Mouse (Mus musculus): ENCODE measurements at regions not wholly inside any gene's neighbourhood (a gene's known extent, or its start where the extent isn't known, plus 50 kb on each side); places are given as distances from the start of the nearest gene placed in this dataset.

DNA sequence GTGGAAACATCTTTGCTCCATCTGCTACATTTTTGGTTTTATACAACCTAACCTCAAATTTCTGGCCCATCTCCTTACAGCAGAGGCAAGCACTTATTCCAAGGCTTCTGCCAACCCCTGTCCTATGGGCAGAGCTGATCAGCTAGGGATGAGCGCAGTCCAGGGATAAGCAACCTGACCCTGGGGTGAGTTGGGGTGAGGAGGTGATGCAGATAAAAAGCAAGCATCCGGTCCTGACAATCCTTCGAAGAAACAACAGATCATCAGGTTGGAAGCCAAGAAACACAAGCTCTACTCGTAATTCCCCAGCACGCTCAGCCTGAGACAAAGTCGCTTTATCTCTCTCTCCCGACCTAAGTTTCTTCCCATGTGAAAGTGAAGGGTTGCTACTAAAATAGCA is 194.9 kb upstream of the Lyplal1 start:
- in situ Hi-C loops (cut with MboI, MseI) = no loop called here

DNA sequence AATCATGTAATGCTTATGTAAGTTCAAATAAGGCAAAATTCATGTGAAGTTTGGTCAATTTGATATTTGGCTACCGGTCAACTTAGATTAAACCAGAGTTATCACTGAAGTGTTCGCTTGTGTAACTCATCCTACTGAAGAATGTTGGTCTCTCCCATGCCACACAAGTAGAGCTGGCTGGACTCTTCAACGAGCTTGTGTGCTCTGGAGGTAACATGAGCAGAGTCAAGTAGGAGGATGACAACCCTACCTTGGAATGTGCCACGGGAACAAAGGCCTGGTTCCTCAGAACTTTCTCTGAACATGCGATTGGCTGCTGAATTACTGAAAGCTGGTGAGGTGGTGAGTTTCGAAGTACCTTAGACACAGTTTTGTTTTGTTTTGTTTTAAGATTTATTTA is 190.5 kb upstream of the Lyplal1 start:
- in situ Hi-C loops (cut with MboI, MseI) = no loop called here

DNA sequence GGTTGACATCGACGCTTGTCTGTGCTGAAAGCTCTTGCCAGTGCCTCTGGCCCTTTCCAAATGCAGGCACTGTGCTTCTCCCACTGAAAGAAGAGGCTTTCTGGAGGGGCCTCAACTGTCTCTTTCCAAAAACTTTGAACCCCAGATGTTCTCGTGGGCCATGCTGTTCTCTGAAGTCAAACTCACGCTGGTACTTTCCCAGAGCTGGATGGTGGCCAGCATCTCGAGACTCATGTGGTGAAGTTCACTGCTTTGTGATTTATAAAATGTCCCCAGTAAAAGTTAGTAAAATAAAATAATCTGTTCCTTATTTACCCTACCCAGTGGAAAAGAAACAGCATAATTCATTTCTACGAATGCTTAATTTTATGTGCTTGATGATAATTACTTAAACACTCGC is 180.4 kb upstream of the Lyplal1 start:
- in situ Hi-C loops (cut with MboI, MseI) = no loop called here

DNA sequence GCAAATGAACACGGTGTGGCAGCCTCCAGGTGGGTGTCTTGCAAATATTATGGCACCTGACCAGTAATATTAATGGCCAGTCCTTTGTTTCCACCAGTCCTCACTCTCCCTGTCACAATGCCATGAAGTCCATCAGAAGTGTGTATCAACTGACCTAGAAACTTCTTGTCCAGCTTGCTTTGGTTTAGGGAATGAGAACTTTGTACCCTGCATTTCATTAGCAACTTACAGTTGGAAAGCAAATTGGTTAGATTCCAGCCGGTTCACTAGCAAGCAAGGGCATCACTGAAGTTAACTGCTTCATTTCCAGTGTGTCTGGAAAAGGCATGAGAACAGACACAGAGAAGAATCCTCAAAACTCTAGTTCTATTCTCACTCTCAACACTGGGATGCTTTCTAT is 178.1 kb upstream of the Lyplal1 start:
- in situ Hi-C loops (cut with MboI, MseI) = no loop called here

DNA sequence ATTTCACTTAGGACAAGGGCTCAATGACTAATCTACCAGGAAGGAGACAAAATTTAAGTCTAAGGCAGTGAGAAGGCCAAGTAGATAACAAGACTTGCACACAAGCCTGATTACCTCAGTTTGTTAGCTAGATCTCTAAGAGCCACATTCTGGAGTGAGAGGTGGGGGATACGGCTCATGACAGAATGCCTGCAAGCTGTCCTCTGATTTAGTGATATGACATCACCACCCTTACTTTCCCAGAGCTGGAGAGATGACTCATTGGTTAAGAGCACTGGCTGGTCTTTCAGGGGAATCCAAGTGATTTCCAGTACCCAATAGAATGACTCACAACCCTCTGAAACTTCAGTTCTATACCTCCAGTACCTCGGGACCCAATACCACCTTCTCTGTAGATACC is 177.5 kb upstream of the Lyplal1 start:
- in situ Hi-C loops (cut with MboI, MseI) = no loop called here

DNA sequence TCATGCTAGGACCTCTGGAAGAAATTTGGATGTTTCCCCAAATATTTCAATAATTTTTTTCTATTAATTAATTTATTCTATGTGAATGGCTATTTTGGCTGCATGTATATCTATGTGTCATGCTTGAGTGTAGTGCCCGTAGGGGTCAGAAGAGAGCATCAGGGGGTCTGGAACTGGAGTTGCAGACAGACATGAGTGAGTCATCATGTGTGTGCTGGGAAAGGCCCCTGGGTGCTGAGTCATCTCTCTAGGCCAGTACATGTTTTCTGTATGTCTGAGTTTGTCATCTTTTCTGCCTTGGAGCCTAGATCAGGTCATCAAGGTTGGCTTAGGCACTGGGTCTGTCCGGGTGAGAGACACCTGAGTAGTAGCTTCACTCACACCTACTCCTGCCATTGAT is 172.0 kb upstream of the Lyplal1 start:
- in situ Hi-C loops (cut with MboI, MseI) = no loop called here

DNA sequence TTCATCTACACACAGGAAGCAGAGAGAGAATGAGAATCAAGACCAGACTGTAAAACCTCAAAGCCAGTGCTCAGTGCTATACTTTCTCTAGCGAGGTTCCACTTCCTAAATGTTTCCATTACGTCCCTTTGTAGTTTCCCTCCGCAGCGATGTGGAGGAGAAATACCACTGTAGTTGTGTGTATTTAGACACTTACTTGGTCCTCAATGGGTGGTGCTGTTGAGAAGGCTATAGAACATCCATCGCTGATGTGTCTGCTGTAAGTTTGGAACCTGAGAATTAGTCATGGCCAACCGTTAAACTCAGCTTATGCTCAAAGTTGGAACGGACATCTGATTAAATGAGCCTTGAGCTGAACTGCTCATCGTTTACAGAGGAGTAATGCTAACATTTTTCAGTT is 170.7 kb upstream of the Lyplal1 start:
- in situ Hi-C loops (cut with MboI, MseI) = no loop called here

DNA sequence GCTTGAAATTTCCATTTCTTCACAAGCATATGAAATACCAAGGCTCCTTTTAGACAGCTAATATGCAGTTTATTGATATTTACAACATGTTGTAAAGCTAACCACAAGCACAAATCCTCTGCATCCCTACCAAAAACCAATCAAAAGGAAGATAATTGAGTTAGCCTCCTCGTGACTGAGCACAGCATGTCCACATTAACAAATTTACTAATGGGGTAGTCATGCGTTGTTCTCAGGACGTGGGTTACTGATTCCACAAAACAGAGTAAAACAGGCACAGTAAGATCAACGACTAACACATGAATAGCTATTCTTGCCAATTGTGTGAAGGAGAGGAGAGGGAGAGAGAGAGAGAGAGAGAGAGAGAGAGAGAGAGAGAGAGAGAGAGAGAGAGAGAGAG is 169.3 kb upstream of the Lyplal1 start:
- in situ Hi-C loops (cut with MboI, MseI) = no loop called here

DNA sequence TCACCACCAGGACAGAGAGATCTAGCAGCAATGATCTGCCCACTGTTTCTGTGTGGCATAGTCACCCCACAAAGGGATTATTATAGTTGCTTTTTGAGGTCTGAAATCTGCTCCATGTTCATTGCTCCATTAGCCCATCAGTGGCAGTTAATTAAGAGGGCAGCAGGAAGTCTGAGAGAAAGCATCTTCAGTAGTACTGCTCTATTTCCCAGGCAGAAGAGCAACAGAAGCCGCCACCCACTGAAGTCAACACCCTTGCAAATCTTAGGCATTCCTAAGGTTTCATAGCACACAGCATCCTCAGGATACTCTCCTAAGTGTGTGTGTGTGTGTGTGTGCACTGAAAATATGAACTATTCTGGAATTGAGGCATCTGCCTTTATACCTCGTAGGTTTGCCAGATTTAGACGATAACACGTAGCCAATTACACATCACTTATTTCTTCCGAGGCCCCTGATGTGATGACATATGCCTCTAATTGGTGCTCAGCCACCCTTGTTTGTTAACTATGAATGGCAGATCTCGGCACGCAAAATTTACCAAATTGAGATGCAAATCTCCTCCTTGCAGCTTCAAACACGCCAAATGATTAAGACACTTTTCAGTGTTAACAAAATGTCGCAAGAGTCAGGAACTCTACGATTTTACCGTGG is 161.0 kb upstream of the Lyplal1 start:
- in situ Hi-C loops (cut with MboI, MseI) = no loop called here

DNA sequence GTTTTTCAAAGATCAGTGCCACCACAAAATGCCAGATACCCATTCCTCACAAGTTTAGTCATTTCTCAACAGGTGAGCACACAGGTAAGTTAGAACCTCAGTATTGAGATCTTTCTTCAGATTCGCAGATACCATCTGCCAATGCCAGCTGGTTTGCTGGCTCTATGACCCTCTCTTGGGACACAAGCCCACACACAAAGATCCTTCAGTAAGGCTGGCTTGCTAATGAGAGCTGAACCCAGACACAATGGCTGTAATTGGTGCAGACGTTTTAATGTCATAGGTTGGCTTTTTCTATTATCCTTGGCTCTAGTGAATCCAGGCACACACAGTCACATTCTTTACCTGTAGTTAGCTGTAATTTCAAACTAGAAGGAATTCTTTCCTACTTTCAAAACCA is 154.3 kb upstream of the Lyplal1 start:
- in situ Hi-C loops (cut with MboI, MseI) = no loop called here

DNA sequence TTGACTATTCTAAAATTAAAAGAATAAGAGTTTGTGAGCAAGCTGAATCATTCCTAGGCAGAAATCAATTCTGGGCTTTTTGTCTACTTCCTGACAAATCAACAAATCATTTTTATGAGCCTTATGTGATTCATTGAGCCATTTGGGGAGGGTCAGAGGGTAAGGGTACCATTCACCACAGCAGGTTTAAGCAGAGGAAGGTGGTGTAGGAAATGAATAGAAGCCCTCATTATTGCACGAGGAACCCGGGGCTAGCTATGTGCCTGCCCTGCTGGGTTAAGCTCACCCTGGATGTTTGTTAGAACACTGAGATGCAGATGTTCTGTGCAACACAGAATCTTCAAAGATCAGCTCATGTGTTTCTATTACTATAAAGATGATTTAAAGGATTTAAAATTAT is 150.2 kb upstream of the Lyplal1 start:
- in situ Hi-C loops (cut with MboI, MseI) = no loop called here

DNA sequence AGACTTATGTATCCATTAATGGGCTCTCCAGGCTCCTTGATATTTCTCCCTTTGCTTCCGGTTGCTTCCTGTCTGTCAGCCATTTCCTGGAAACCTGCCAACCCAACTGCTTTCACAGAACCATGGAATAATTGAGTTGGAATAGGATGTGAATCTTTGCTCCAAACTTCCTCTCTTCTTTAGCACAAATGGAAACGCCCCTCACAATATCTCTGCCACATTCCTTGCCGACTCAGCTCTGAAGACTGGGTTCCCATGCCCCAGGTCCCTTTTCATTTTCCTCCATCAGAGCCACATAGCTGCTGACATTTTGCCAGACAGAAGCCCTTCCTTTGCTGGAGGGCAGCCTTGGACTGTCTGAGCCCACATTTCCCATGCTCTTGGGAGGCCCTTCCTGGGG is 147.5 kb upstream of the Lyplal1 start:
- in situ Hi-C loops (cut with MboI, MseI) = no loop called here

DNA sequence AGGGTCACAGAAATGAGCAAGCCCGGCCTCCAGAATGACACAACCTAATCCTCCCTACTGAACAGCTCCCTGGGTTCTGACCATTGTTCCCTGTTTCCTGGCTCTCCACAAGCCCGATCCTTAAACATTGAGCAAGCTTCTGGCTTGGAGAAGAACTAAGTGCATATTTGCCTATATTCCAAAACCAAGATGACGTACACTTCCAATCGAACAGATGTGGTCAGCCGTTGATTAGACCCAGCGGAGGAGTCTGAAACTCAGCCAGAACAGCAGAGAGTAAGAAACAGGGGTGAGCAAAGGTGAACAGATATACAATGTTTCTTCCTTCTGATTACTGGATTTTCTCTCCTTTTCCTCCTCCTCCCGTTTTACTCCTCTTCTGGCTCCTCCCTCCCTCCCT is 146.8 kb upstream of the Lyplal1 start:
- in situ Hi-C loops (cut with MboI, MseI) = no loop called here

DNA sequence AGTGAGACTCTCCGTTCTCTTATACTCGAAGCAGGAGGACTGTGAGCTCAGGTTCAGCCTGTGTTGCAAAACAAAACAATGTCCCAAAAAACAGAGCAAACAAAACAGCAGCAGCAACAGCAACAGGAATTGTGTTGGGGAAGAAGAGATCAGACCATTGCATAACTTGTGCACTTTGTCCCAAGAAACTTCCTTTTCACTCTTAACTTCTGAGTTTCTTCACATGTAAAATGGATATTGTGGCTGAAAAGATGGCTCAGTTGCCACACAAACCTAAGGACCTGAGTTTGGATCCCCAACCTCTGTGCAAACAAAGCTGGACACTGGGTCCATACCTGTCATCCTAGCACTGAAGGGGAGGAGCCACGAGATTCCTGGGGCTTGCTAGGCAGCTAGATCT is 146.1 kb upstream of the Lyplal1 start:
- in situ Hi-C loops (cut with MboI, MseI) = no loop called here

DNA sequence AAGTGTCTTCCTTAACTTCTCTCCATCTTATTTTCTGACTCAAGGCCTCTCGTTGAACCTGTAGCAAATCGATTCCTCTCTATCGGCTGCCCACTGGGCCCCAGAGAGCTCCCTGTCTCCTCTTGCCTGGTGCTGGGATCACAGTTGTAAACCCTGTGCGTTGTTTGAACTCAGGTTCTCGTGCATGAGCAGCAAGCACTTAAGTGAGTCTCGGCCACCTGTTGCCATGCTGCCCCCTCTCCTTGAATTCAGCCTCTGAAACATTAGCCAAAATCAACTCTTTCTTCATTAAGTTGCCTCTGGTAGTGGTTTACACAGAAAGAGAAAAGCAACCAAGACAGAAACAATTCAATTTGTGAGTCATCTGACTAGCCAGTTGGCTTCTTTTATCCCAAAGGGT is 144.9 kb upstream of the Lyplal1 start:
- in situ Hi-C loops (cut with MboI, MseI) = no loop called here

DNA sequence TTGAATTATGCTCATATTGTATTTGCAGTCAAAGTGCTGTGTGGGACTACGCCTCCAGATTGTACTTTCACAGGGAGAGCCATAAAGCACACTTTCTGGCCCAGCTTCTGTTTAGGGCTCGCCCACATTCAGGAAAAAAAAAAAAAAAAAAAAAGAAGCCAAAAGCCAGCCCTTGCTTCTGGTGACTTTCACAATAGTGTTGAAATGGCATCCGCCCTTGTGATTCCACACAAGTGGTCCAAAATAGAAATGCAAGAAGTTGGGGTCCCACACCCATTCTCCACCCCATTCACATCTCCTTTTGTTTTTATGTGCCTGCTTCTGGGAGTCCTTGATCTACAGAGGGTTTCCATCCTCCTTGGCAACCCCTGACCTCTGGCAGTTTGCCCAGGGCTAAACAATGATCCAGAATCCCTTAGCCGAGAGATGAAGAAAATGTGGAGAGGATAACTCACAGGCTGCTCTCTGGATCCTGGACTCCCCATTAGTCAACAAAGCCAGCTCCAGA is 144.3 kb upstream of the Lyplal1 start:
- in situ Hi-C loops (cut with MboI, MseI) = no loop called here

DNA sequence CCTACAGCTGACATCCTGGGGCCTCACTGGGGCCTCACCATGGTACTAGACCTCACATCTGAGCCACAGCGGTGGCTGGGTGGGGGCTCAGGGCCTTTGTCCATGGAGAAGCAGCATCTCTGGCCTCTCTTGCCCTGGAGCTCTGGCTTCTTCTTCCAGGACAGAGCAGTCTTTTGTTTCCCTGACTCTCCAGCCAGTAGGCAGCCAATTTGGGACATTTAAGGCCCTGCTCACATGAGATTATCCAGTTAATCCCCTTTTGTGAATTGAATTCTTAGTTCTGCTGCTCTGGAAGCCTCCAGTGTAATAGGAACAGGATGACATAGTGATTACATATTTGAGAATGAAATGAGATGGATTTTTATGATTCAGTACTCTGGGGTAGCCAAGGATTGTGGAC is 140.5 kb upstream of the Lyplal1 start:
- in situ Hi-C loops (cut with MboI, MseI) = no loop called here

DNA sequence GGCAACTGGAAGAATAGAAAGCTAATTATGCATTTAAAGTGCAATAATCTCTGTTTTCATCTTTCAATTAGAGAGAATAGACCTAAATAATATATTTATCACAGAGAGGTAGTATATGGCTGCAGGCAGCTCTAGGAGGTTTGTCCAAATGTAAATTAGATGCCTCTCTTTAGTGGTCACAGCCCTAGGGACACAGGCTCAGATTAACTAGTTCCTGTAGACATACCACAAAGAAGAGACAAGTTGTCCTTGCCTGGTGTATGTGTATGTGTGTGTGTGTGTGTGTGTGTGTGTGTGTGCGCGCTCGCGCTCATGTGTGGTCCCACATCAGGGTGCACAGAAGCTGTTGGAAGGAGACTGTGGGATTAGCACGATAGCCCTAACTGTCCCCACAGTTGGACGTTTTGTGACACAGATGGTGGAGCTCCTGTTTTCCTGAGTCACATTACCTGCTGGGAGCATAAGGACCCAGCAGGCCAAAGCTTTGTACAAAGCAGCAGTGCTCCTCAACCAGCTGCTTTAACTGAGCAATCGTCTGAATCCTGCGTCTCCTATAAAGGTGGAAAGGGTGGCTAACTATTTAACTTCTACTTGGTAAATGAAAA is 138.5 kb upstream of the Lyplal1 start:
- in situ Hi-C loops (cut with MboI, MseI) = no loop called here

DNA sequence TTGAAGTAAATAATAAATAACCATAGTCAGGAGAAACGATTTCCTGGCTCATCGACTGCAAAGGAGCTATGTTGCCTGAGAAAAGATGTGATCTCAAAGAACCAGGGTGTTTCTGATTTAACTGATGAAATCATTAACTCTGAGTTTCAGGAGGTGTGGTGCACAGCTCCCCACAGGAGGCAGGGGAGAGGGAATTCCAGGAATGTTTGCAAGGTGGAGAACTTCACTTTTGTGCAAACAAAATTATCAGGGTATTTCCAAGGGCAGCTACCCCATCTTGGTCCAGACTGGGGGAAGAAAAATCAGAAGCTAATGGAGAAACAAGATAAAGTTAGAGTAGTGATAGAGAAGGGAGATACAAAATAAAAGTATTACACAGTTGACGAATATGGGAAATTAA is 137.4 kb upstream of the Lyplal1 start:
- in situ Hi-C loops (cut with MboI, MseI) = no loop called here

DNA sequence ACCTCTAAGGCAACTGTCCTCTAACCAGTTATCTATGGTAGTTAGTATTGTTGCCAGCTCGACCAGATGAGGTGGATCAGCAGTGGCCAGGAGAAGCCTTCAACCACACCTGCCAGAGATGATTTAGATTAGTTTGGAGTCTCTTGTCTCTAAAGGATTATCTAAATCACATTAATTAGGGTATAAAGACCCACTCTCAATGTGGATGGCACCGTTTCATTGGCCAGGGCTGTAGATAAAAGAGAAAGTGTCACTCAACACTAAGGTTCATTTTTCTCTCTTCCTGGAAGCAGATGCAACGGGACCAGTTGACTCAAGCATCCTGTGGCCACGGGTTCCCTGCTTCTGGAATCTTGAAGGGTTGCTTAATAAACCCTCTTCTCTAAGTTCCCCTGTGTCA is 135.4 kb upstream of the Lyplal1 start:
- in situ Hi-C loops (cut with MboI, MseI) = no loop called here

DNA sequence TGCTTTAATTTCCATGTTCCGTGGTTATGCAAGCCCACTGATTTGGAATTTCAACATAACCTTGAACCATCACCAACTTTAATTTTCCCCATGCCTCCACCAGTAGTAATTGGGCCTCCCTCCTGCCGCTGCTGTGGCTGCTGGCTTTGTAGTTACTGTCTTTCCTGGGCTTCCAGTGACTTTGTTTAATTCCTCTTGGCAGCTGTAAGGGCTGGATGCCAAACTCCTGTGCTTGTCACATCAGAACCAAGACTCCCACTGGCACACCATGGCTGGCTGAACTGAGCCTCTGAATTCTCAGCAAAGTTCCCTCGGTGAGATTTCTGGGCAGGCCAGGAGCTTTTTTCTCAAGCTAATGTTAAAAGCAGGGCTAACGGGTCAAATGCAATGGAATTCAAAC is 133.2 kb upstream of the Lyplal1 start:
- in situ Hi-C loops (cut with MboI, MseI) = no loop called here

DNA sequence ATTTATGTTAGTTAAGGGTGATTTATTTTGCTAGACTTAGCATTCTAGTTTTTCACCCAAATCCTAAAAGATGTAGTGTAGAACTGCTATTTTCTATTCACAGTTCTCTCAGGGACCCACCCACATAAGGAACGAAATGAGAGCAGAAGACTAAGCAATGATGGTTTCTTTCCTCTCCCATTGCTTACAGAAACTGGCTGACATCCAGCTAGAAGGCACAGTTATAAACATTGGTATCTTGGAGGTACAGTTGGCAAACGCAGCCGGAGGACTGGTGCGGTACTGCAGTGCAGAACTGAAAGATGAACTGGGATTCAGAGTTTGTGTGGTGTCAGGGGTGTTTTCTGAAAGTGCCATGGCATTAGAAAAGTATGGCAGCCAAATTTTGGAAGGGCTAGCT is 132.1 kb upstream of the Lyplal1 start:
- in situ Hi-C loops (cut with MboI, MseI) = no loop called here

DNA sequence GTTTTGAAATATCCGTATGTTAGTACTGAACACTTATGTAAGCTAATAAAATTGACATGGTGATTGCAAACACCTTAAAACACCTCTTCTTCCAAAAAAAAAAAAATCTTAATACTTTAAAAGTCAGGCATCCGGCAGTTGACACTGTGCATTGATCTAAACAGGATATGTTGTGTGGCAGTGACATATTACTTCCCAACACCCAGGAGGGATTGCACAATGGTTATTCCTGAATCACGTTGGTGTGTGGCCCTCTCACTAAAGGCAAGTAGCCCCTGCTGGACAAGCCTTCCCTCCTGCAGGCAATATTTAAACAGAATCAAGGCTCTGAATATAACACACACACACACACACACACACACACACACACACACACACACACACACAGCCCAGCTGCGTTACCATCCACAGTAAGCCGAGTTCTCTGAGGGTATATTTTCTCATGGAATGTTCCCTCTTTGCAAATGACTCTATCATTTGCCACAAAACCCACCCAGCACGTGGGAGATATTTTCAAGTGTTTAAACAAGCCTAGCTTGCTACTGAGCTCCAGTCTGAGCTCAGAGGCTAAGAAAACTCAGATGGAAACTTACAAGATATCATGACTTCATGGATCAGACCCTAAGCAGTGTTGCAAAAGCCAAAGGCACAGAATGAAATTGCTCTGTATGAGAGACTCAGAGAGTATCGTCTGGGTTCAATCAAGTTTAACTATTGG is 128.8 kb upstream of the Lyplal1 start:
- in situ Hi-C loops (cut with MboI, MseI) = no loop called here
